Mouse (Mus musculus): Measurements from ENCODE around the gene Scarb1. TPM values are rescaled to one million over a fixed set of nuclear protein-coding genes. Genes with fewer than 3 reads are reported as not detected.

Gene Scarb1
- total RNA-seq, 4 experiments from 2014 or later = 11.1 to 19.0 (median 13.3) TPM

- no peak for DNase-seq (ENCODE audit: low spot score in 2 of 2)
These were observed 24.0 kb upstream of the Scarb1 start for GRCm38 (mm10) chr5:125364851-125365429.

DNA sequence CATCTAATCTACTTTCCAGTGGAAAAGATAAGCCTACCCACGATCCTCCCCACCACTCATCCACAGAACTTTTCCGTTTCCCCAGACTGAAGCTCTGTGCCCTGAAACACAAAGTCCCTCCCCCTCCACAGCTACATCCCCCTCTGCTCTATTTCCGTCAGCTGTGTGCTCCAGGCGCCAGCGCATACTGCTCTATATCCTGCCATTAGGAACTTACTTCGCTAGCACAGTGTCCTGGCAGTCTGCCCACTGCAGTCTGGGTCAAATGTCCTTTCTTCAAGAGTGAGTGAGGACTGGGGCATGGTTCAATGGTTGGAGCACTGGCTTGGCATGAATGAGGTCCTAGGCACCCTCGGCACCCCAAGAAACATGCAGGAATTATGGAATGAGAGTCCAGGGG is 23.0 kb upstream of the Scarb1 start:
- DNase-seq (ENCODE audit: low spot score in 2 of 2) = no peak

- no peak for DNase-seq (ENCODE audit: low spot score in 2 of 2)
These were observed 20.2 kb upstream of the Scarb1 start for GRCm38 (mm10) chr5:125360981-125361510.

DNA sequence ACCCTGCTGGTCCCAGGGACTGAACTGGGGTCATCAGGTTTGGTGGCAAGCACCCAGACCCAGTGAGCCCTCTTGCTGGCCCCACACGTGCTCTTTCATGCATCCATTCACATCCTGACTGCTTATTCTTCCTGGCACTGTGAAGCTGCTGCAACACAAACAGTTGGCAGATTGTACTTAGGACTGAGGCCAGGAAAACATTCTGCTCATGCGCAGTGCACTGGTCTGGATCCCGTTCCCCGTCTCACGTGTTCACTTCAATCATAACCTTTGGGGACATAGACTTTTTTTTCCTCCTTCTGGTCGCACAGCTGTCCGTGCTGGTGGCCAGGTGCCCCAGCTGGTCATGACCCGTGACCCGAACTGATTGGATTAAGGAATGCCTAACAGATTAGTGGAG is 19.7 kb upstream of the Scarb1 start:
- no peak for DNase-seq (ENCODE audit: low spot score in 2 of 2)

- DNase-seq (ENCODE audit: low spot score in 2 of 2) = no peak
These were observed 17.3 kb upstream of the Scarb1 start for GRCm38 (mm10) chr5:125358270-125358608.

DNA sequence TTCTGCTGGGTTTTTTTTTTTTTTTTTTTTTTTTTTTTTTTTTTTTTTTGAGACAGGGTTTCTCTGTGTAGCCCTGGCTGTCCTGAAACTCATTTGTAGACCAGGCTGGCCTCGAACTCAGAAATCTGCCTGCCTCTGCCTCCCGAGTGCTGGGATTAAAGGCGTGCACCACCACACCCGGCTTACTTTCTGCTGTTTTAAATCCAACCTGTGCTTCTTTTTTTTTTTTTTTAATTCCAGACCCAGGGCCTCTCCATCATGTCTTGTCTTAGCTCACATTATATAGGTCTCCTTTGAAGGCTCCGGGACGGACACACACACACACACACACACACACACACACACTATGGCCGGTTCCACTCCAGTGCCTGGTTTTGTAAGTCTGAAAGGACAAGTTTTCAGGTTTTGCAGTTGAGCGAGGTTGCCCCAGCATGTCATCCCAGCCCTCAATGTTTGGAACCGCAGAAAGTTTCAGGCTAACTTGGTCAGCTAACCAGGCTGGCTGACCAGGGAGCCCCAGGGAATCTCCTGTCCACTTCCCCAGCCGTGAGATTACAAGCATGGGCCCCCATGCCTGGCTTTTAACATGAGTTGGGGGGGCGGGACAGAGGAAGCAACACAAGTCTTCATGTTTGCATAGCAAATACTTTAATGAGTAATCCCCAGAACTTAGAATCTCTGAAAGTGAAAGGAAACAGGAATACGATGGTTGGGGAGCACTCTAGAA is 16.8 kb upstream of the Scarb1 start:
- no peak for DNase-seq (ENCODE audit: low spot score in 2 of 2)

DNA sequence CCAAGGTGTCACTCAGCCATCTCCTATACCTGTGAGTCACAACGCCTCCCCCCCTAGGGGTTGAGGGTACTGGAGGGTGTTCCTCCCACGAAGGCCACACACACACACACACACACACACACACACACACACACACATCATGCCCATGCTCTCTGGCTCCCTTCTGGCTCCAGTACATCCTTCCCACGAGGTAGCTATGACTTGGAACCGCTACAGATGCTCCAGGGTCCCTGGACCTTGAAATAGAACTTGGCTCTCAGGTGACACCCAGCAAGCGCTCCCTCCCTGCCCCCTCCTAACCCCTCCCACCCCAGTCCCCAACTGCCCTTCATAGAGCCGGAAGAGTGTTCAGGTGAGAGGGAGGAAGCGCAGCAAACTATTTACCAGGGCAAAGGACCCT is 14.8 kb upstream of the Scarb1 start:
- no peak for DNase-seq (ENCODE audit: low spot score in 2 of 2)

- no peak for DNase-seq (ENCODE audit: low spot score in 2 of 2)
These were observed 14.1 kb upstream of the Scarb1 start for GRCm38 (mm10) chr5:125354885-125355492.

GRCm38 (mm10) chr5:125352781-125353294 is 11.9 kb upstream of the Scarb1 start:
- DNase-seq (ENCODE audit: low spot score in 2 of 2) = no peak

DNA sequence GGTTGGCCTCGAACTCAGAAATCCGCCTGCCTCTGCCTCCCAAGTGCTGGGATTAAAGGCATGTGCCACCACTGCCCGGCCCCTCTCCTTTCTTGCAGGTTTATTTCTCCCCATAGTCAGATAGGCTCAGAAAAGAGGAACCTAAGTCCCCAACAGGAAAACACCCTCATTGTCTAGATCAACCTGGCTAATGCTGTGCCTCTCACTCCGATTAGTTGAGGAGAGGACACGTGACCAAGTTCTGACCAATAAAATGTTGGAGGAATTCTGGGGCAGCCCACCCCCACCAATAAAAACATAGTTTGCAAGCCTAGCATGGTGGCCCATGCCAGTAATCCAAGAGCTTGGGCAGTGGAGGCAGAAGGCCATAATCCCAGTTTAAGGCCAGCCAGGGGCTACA is 11.0 kb upstream of the Scarb1 start:
- no peak for DNase-seq (ENCODE audit: low spot score in 2 of 2)

DNA sequence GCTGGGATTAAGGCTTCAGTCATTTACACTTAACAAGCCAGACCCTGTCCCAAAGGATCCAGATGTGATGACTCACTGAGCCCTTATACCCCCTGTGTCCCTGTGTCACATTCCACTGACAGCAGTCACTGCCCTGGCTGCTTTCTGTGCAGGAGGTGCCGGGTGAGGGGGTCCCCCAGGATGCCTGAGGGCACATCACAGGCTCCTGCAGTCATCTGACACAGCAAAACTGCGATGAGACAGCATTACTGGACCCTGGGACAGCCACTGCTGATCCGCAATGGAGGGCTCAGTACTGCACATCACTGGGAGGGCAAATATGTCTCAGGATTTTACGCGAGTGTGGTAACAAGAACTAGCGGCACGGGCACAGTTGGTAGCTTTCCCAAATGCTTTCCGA is 10.2 kb upstream of the Scarb1 start:
- no peak for DNase-seq (ENCODE audit: low spot score in 2 of 2)

GRCm38 (mm10) chr5:125349391-125349790 is 8.5 kb upstream of the Scarb1 start:
- DNase-seq (ENCODE audit: low spot score in 2 of 2) = no peak

GRCm38 (mm10) chr5:125348487-125348886 is 7.6 kb upstream of the Scarb1 start:
- peak in 1 of 2 experiments; percentile 32 for DNase-seq (ENCODE audit: low spot score in 2 of 2)

DNA sequence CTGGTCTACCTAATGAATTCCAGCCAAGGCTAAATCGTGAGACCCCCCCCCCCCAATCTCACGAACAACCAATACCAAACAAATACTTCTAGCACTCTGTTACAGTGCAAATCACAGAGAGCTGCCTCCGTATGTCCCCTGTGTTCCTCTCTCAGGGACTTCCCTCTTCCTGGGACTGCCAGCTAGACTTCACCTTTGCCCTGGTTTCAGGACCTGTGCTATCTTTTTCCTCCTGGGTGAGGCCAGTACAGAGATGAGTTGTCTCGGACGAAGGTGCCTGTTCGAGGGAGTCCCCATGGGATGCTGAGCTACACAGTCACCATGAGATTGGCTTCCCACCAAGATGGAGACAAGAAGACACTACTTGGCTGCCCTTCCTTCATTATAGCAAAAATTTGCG is 7.2 kb upstream of the Scarb1 start:
- DNase-seq (ENCODE audit: low spot score in 2 of 2) = no peak

DNA sequence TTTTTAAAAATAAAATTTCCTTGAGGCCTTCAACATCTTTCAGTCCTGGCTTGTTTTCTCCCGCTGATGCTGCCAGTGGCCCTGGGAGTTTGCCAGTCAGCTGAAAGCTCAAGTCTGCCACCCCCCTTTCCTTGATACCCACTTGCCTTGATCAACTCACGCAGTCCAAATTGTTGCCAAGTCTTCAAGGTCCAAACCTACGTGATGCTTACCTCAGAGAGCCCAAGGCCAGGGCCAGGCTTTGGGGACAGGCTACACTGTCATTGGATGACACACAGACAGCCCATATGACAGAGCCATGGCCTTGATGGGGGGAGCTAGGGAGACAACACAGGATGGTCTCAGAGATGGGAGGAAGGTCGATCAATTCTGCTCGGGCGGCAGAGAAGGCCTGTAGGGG is 3.4 kb upstream of the Scarb1 start:
- DNase-seq (ENCODE audit: low spot score in 2 of 2) = no peak

GRCm38 (mm10) chr5:125341459-125342090 is 681 bp upstream of the Scarb1 start:
- no peak for DNase-seq (ENCODE audit: low spot score in 2 of 2)

GRCm38 (mm10) chr5:125339851-125340531 is 903 bp downstream of the Scarb1 start:
- DNase-seq (ENCODE audit: low spot score in 2 of 2) = no peak

GRCm38 (mm10) chr5:125339108-125339751 is 1.7 kb downstream of the Scarb1 start:
- DNase-seq (ENCODE audit: low spot score in 2 of 2) = no peak

DNA sequence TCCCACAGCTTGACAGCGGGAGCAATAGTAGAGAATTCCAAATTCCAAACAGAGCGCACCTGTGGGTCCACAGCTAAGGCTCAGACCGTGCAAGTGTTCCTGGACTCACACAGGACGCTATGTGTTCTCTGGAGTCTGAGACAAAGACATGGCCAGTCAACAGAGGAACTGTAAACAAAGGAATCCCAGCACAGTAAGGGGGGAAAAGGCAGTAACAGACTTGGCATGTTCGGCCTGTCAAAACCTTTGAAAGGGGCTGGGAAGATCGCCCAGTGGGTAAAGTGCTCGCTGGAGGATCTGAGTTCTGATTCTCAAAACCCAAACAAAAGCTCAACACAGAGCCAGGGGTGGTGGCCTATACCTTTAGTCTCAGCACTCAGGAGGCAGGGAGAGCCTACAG is 3.4 kb downstream of the Scarb1 start:
- DNase-seq (ENCODE audit: low spot score in 2 of 2) = no peak

- DNase-seq (ENCODE audit: low spot score in 2 of 2) = no peak
These were observed 3.9 kb downstream of the Scarb1 start for GRCm38 (mm10) chr5:125337012-125337411.

- DNase-seq (ENCODE audit: low spot score in 2 of 2) = no peak
These were observed 7.9 kb downstream of the Scarb1 start for GRCm38 (mm10) chr5:125333009-125333408.

Data from gastrocnemius, adult 8-10 months (tissue).